Mouse (Mus musculus): ENCODE measurements at regions not wholly inside any gene's neighbourhood (a gene's known extent, or its start where the extent isn't known, plus 50 kb on each side); places are given as distances from the start of the nearest gene placed in this dataset.

- DNase-seq (ENCODE audit: low spot score in 2 of 2) = no peak
- intact Hi-C loops (cut with DNase I) = no loop called here
Observed at GRCm38 (mm10) chr2:46503074-46503473, 1385.9 kb upstream of the Zeb2 start.

GRCm38 (mm10) chr2:46492299-46492698 is 1375.1 kb upstream of the Zeb2 start:
- intact Hi-C loops (cut with DNase I) = no loop called here
- DNase-seq (ENCODE audit: low spot score in 2 of 2) = no peak

- intact Hi-C loops (cut with DNase I) = no loop called here
- no peak for DNase-seq (ENCODE audit: low spot score in 2 of 2)
Observed at GRCm38 (mm10) chr2:46491081-46491480, 1373.9 kb upstream of the Zeb2 start.

GRCm38 (mm10) chr2:46468936-46469629 is 1351.9 kb upstream of the Zeb2 start:
- intact Hi-C loops (cut with DNase I) = no loop called here
- DNase-seq (ENCODE audit: low spot score in 2 of 2) = no peak

- intact Hi-C loops (cut with DNase I) = no loop called here
- no peak for DNase-seq (ENCODE audit: low spot score in 2 of 2)
Observed at GRCm38 (mm10) chr2:46465389-46465788, 1348.2 kb upstream of the Zeb2 start.

- intact Hi-C loops (cut with DNase I) = no loop called here
Observed at GRCm38 (mm10) chr2:46464913-46465312, 1347.7 kb upstream of the Zeb2 start.

GRCm38 (mm10) chr2:46462670-46463069 is 1345.5 kb upstream of the Zeb2 start:
- intact Hi-C loops (cut with DNase I) = no loop called here
- no peak for DNase-seq (ENCODE audit: low spot score in 2 of 2)

More at GRCm38 (mm10) chr2:46464913-46465312, 1347.7 kb upstream of the Zeb2 start:
- no peak for DNase-seq (ENCODE audit: low spot score in 2 of 2)

GRCm38 (mm10) chr2:46450698-46451097 is 1333.5 kb upstream of the Zeb2 start:
- DNase-seq (ENCODE audit: low spot score in 2 of 2) = no peak
- intact Hi-C loops (cut with DNase I) = no loop called here

GRCm38 (mm10) chr2:46445306-46445705 is 1328.1 kb upstream of the Zeb2 start:
- intact Hi-C loops (cut with DNase I) = no loop called here
- DNase-seq (ENCODE audit: low spot score in 2 of 2) = no peak

GRCm38 (mm10) chr2:46443686-46444180 is 1326.5 kb upstream of the Zeb2 start:
- peak; percentile 55 to 58 for DNase-seq (ENCODE audit: low spot score in 2 of 2)
- intact Hi-C loops (cut with DNase I) = loop anchor here (5.0 kb wide), 1 partner anchor 1326 kb away; the partner anchor contains the start of gene Zeb2

GRCm38 (mm10) chr2:46443061-46443685 is 1326.0 kb upstream of the Zeb2 start:
- DNase-seq (ENCODE audit: low spot score in 2 of 2) = no peak
- intact Hi-C loops (cut with DNase I) = loop anchor here (5.0 kb wide), 1 partner anchor 1326 kb away; the partner anchor contains the start of gene Zeb2

GRCm38 (mm10) chr2:46442576-46442975 is 1325.4 kb upstream of the Zeb2 start:
- intact Hi-C loops (cut with DNase I) = loop anchor here (5.0 kb wide), 1 partner anchor 1325 kb away; the partner anchor contains the start of gene Zeb2
- no peak for DNase-seq (ENCODE audit: low spot score in 2 of 2)

GRCm38 (mm10) chr2:46441927-46442326 is 1324.7 kb upstream of the Zeb2 start:
- no peak for DNase-seq (ENCODE audit: low spot score in 2 of 2)
- intact Hi-C loops (cut with DNase I) = loop anchor here (5.0 kb wide), 1 partner anchor 1325 kb away; the partner anchor contains the start of gene Zeb2

GRCm38 (mm10) chr2:46441348-46441747 is 1324.2 kb upstream of the Zeb2 start:
- intact Hi-C loops (cut with DNase I) = loop anchor here (5.0 kb wide), 1 partner anchor 1324 kb away; the partner anchor contains the start of gene Zeb2

GRCm38 (mm10) chr2:46440038-46440437 is 1322.8 kb upstream of the Zeb2 start:
- no peak for DNase-seq (ENCODE audit: low spot score in 2 of 2)
- intact Hi-C loops (cut with DNase I) = loop anchor here (5.0 kb wide), 1 partner anchor 1323 kb away; the partner anchor contains the start of gene Zeb2

More at GRCm38 (mm10) chr2:46441348-46441747, 1324.2 kb upstream of the Zeb2 start:
- DNase-seq (ENCODE audit: low spot score in 2 of 2) = no peak

- intact Hi-C loops (cut with DNase I) = no loop called here
- DNase-seq (ENCODE audit: low spot score in 2 of 2) = peak in 1 of 2 experiments; percentile 43
Observed at GRCm38 (mm10) chr2:46418281-46418680, 1301.1 kb upstream of the Zeb2 start.

GRCm38 (mm10) chr2:46402373-46403114 is 1285.3 kb upstream of the Zeb2 start:
- no peak for DNase-seq (ENCODE audit: low spot score in 2 of 2)
- intact Hi-C loops (cut with DNase I) = no loop called here

GRCm38 (mm10) chr2:46394161-46394560 is 1277.0 kb upstream of the Zeb2 start:
- intact Hi-C loops (cut with DNase I) = no loop called here
- no peak for DNase-seq (ENCODE audit: low spot score in 2 of 2)

- intact Hi-C loops (cut with DNase I) = no loop called here
- no peak for DNase-seq (ENCODE audit: low spot score in 2 of 2)
Observed at GRCm38 (mm10) chr2:46372847-46373461, 1255.8 kb upstream of the Zeb2 start.

Measured in left cerebral cortex, postnatal 14 days (tissue).